Mouse (Mus musculus): ENCODE data around the gene Caly.

DNA sequence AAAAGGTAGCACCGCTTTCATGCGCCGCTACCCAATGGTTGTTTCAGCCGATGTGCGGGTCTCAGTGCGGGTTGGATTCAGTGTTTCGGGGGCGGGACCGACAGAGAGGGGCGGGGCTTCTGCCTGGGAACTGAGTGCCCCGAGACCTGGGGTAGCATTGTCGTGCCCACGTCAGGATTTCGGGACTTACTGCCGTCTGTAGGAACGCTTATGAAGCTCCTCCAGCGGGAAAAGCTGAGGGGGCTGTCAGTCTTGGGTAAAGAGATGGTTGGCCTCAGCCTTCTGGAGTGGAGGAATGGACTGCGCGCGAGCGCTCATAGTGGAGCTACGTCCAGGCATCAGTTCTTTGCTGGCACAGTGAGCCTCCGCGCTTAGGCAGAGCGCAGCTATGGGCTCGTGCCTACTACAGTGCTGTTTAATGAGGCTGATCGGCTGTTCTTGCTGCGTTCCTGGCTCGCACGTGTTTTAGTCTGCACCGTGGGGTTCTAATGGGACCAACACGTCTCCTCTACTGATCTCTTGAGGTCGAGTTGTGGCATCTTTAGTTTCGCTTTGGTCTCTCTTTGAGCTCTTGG is 33.1 kb downstream of the Caly start:
- TF ChIP-seq CTCF (IDR thresholded peaks at IDR 0.05; ENCODE audit: insufficient read depth, low read depth, low read length) (no peak), POLR2A (IDR thresholded peaks at IDR 0.05; ENCODE audit: insufficient read depth, low read depth, low read length) (no peak)
